Mouse (Mus musculus) myocyte (in vitro differentiated cells): ENCODE results near the gene Timm22.

Source experiments
- CEBPB ChIP-seq: IDR thresholded peaks from 2 replicates; pipeline ENCODE4 v1.6.1; 2011; ENCODE audit warnings: mild to moderate bottlenecking, moderate library complexity; ENCODE audit not compliant: poor library complexity, insufficient read depth, severe bottlenecking
- MAX ChIP-seq: IDR thresholded peaks from one replicate; pipeline ENCODE4 v1.6.1; 2011; ENCODE audit warnings: low read depth, mild to moderate bottlenecking, control low read depth
- POLR2A ChIP-seq: IDR thresholded peaks from one replicate; pipeline ENCODE4 v1.6.1; 2011; ENCODE audit warnings: low read depth, mild to moderate bottlenecking, control low read depth, moderate library complexity; ENCODE audit not compliant: insufficient read length

DNA sequence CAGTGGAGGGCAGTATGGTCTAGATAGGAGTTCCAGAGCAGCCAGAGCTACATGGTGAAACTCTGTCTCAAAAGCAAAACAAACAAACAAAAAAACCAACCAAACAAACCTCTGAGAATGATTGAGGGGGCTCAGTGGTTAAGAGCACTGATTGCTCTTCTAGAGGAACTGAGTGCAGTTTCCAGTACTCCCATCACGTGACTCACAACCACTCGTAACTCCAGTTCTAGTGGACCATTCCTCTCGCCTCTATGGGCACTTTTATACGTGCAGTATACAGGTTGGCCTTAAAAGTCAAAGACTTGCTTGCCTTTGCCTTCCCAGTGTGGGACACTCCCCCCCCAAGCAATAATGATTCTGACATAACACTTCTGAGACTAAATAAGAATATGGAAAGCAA is 1.6 kb upstream of the Timm22 start:
- TF ChIP-seq POLR2A, result no peak
- no peak for TF ChIP-seq MAX
- no peak for TF ChIP-seq CEBPB
